Mouse (Mus musculus): ENCODE measurements at regions not wholly inside any gene's neighbourhood (a gene's known extent, or its start where the extent isn't known, plus 50 kb on each side); places are given as distances from the start of the nearest gene placed in this dataset.
A peak's percentile ranks its signal among the peaks of the same experiment; 100 is the strongest.

DNA sequence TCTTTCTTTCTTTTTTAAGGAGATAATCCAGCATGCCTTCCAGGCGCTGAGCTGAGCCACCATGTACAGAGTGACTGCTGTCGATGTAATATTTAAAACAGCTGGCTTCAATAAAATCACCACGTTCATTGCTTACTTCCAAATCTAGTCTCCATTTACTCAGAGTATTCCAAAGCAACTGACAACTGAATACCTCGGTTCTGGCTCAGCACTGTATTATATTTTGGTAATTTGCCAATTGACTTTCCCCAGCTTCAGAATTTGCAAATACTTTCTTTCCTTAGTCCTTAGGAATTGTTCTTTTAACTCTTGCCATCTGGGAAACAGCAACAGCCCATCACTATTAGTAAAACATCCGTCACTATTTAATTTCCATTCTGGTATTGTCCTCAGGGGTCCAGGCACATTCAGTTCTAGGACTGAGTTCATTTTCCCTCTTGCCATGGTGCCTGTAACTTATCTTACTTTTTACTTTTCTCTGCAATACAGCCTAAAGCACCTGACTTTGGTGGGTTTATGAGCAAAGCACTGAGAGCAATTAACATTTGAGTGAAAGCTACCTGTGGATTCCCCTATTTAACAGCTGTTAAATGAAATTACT is 871.8 kb downstream of the Tbl1xr1 start:
- Histone ChIP-seq H3K4me1 (no peaks in the 10 kb centered on the region), H3K4me3 (no peak overlapping the region), H3K27me3 (no peaks in the 10 kb centered on the region), H3K4me2 (replicated peaks) (no peak overlapping the region), H3K36me3 (no peaks in the 10 kb centered on the region), H3K27ac (replicated peaks) (no peak overlapping the region), H3K9me3 (no peaks in the 10 kb centered on the region), H3K9ac (replicated peaks) (no peak overlapping the region)
- 64% methylated on average over 5 of the region's 5 CpGs for WGBS
- no peak for ATAC-seq (replicated peaks)

GRCm38 (mm10) chr3:22957422-22957821 is 881.0 kb downstream of the Tbl1xr1 start:
- no peak overlapping the region for H3K4me2 ChIP-seq (replicated peaks)
- WGBS, result 22% methylated on average over 1 of the region's 1 CpGs

GRCm38 (mm10) chr3:22972681-22973080 is 896.2 kb downstream of the Tbl1xr1 start:
- Histone ChIP-seq H3K4me3 (no peak overlapping the region), H3K9me3 (no peaks in the 10 kb centered on the region), H3K4me1 (no peaks in the 10 kb centered on the region), H3K4me2 (replicated peaks) (no peak overlapping the region), H3K9ac (replicated peaks) (no peak overlapping the region), H3K36me3 (no peaks in the 10 kb centered on the region), H3K27me3 (no peaks in the 10 kb centered on the region), H3K27ac (replicated peaks) (no peak overlapping the region)
- ATAC-seq (replicated peaks), result no peak
- WGBS, result 97% methylated on average over 1 of the region's 1 CpGs

More at GRCm38 (mm10) chr3:22957422-22957821, 881.0 kb downstream of the Tbl1xr1 start:
- Histone ChIP-seq H3K36me3 (no peaks in the 10 kb centered on the region), H3K27ac (replicated peaks) (no peak overlapping the region), H3K4me3 (no peak overlapping the region), H3K27me3 (no peaks in the 10 kb centered on the region), H3K9me3 (no peaks in the 10 kb centered on the region), H3K9ac (replicated peaks) (no peak overlapping the region), H3K4me1 (no peaks in the 10 kb centered on the region)
- ATAC-seq (replicated peaks), result 0 out of 2 replicates have a peak, but pooled peaks have one; percentile 43

GRCm38 (mm10) chr3:22976801-22977200 is 900.3 kb downstream of the Tbl1xr1 start:
- Histone ChIP-seq H3K27me3 (no peaks in the 10 kb centered on the region), H3K9ac (replicated peaks) (no peak overlapping the region), H3K27ac (replicated peaks) (no peak overlapping the region), H3K9me3 (no peaks in the 10 kb centered on the region), H3K4me3 (no peak overlapping the region), H3K4me2 (replicated peaks) (no peak overlapping the region), H3K4me1 (no peaks in the 10 kb centered on the region), H3K36me3 (no peaks in the 10 kb centered on the region)
- 93% methylated on average over 1 of the region's 1 CpGs for WGBS
- no peak for ATAC-seq (replicated peaks)

- 92% methylated on average over 1 of the region's 1 CpGs for WGBS
- Histone ChIP-seq H3K27ac (replicated peaks) (no peak overlapping the region), H3K4me1 (no peaks in the 10 kb centered on the region), H3K36me3 (no peaks in the 10 kb centered on the region), H3K9ac (replicated peaks) (no peak overlapping the region), H3K4me3 (no peak overlapping the region), H3K4me2 (replicated peaks) (no peak overlapping the region), H3K9me3 (no peaks in the 10 kb centered on the region), H3K27me3 (no peaks in the 10 kb centered on the region)
- ATAC-seq (replicated peaks), result no peak
These were observed 903.7 kb downstream of the Tbl1xr1 start for GRCm38 (mm10) chr3:22979896-22980890.

DNA sequence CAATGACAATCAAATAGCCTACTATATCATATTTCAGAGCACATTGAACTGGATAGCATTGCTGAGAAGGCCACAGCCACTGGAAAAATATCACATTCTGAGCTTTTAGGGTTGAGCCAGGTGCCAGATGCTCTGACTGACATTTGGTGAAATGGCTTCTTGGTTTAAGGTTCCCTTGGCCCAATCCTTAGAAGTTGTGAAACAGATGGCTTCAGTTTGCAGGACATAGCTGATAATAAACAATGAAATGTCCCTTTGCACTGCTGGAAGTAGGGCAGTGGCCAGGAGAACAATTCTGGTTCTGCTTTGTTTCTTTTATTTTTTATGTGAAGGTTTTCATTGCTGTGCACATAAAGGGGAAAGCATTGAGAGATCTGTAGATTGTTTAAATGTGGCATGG is 906.0 kb downstream of the Tbl1xr1 start:
- Histone ChIP-seq H3K4me2 (replicated peaks) (no peak overlapping the region), H3K27ac (replicated peaks) (no peak overlapping the region), H3K4me1 (no peaks in the 10 kb centered on the region), H3K36me3 (no peaks in the 10 kb centered on the region), H3K4me3 (no peak overlapping the region), H3K9ac (replicated peaks) (no peak overlapping the region), H3K9me3 (no peaks in the 10 kb centered on the region), H3K27me3 (no peaks in the 10 kb centered on the region)
- ATAC-seq (replicated peaks), result no peak

GRCm38 (mm10) chr3:22990136-22990820 is 913.8 kb downstream of the Tbl1xr1 start:
- Histone ChIP-seq H3K27me3 (no peaks in the 10 kb centered on the region), H3K4me1 (no peaks in the 10 kb centered on the region), H3K36me3 (no peaks in the 10 kb centered on the region), H3K9ac (replicated peaks) (no peak overlapping the region), H3K9me3 (no peaks in the 10 kb centered on the region), H3K27ac (replicated peaks) (no peak overlapping the region), H3K4me3 (no peak overlapping the region), H3K4me2 (replicated peaks) (no peak overlapping the region)
- 86% methylated on average over 3 of the region's 3 CpGs for WGBS
- no peak for ATAC-seq (replicated peaks)

DNA sequence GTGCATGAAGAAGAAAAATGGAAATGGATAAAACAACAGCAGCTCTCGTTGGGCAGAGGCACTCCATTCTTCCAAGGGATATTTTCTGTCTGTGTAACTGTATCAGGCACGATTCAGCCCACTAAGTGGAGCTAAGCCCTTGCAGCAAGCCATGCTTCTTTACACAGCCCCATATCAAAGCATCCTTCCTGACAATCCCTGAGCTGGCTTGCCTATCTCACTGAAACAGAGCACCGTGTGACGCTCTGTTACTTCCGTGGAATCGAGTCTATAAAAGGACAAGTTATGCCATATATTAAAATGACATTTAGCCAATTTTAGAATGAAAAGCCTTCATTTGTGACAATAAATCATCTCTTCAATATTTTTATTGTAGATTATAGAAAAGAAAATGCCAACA is 918.8 kb downstream of the Tbl1xr1 start:
- Histone ChIP-seq H3K36me3 (no peaks in the 10 kb centered on the region), H3K4me3 (no peak overlapping the region), H3K27me3 (no peaks in the 10 kb centered on the region), H3K9me3 (no peaks in the 10 kb centered on the region), H3K9ac (replicated peaks) (no peak overlapping the region), H3K4me1 (no peaks in the 10 kb centered on the region), H3K27ac (replicated peaks) (no peak overlapping the region), H3K4me2 (replicated peaks) (no peak overlapping the region)
- no peak for ATAC-seq (replicated peaks)
- 89% methylated on average over 6 of the region's 6 CpGs for WGBS

- Histone ChIP-seq H3K4me1 (0 out of 2 replicates have a peak, but pooled peaks cover 3% of the 10 kb centered on the region), H3K4me3 (no peak overlapping the region), H3K27ac (replicated peaks) (no peak overlapping the region), H3K9me3 (no peaks in the 10 kb centered on the region), H3K9ac (replicated peaks) (no peak overlapping the region), H3K4me2 (replicated peaks) (no peak overlapping the region), H3K36me3 (no peaks in the 10 kb centered on the region), H3K27me3 (no peaks in the 10 kb centered on the region)
- 73% methylated on average over 5 of the region's 5 CpGs for WGBS
- ATAC-seq (replicated peaks), result no peak
These were observed 919.4 kb downstream of the Tbl1xr1 start for GRCm38 (mm10) chr3:22995833-22996232.

GRCm38 (mm10) chr3:23001071-23001470 is 924.6 kb downstream of the Tbl1xr1 start:
- Histone ChIP-seq H3K27ac (replicated peaks) (no peak overlapping the region; the same call in 1 of the 2 replicates), H3K4me3 (no peak overlapping the region), H3K4me2 (replicated peaks) (no peak overlapping the region), H3K36me3 (no peaks in the 10 kb centered on the region), H3K9me3 (no peaks in the 10 kb centered on the region), H3K27me3 (no peaks in the 10 kb centered on the region), H3K4me1 (0 out of 2 replicates have a peak, but pooled peaks cover 3% of the 10 kb centered on the region), H3K9ac (replicated peaks) (no peak overlapping the region)
- WGBS, result 61% methylated on average over 3 of the region's 3 CpGs
- peak; percentile 97 for ATAC-seq (replicated peaks)

GRCm38 (mm10) chr3:23032064-23032463 is 955.6 kb downstream of the Tbl1xr1 start:
- Histone ChIP-seq H3K36me3 (no peaks in the 10 kb centered on the region), H3K9ac (replicated peaks) (no peak overlapping the region), H3K27me3 (no peaks in the 10 kb centered on the region), H3K4me2 (replicated peaks) (no peak overlapping the region), H3K4me1 (no peaks in the 10 kb centered on the region), H3K4me3 (no peak overlapping the region), H3K27ac (replicated peaks) (no peak overlapping the region), H3K9me3 (no peaks in the 10 kb centered on the region)
- ATAC-seq (replicated peaks), result no peak
- WGBS, result 82% methylated on average over 2 of the region's 2 CpGs

All from forebrain, embryonic 15.5 days (tissue).